In the genomic region with DNA sequence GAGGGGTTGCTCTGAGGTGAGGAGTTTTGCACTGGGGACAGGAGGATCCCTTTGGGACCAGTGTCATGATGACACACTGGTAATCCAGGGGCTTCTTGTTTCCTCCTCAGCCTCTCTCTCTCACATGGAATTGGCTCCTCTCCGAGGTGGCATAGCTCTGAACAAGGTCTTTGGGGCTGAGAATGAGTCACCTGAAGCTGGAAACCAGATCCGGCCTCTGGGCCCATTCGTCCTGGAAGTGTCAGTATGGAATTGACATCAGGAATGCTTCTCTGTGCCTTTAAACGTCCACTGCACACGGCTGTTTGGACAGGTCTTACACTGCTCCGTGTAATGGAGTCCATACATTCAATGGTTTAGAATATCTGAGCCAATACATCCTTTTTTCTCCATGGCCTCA, we compare ENCODE assay signal across 25 mouse cellular contexts. TPM values are rescaled to one million over a fixed set of nuclear protein-coding genes. Genes with fewer than 3 reads are reported as not detected.
"Had no signal": no experiment of that assay in that cellular context is flagged by ENCODE, and none has a peak within 500 bp of the region (broad histone marks: within the 10 kb centered on the region; RNA-seq: fewer than 3 reads in every experiment).

No protein-coding gene starts in this region.

- H3K4me3 ChIP-seq: heart, embryonic 10.5 days; heart, embryonic 12.5 days; hindbrain, embryonic 10.5 days; hindbrain, embryonic 12.5 days; intestine, embryonic 15.5 days; layer of hippocampus, adult 2 months; left cerebral cortex, adult 2 months; limb, embryonic 12.5 days; limb, embryonic 15.5 days; liver, embryonic 12.5 days had no signal

- H3K36me3 ChIP-seq: heart, embryonic 10.5 days; heart, embryonic 12.5 days; hindbrain, embryonic 10.5 days; hindbrain, embryonic 12.5 days; intestine, embryonic 15.5 days; limb, embryonic 12.5 days; limb, embryonic 15.5 days; liver, embryonic 12.5 days had no signal

- DNase-seq: gastrocnemius, postnatal 25 days; heart, adult 18-20 months; heart, postnatal 10 days; heart, postnatal 4 days; kidney, adult 18-20 months; kidney, adult 8-10 months; kidney, postnatal 10 days; kidney, postnatal 4 days; left cerebral cortex, postnatal 4 days had no signal

- ATAC-seq: hindbrain, embryonic 16.5 days; inflammation-experienced regulatory T-cells, adult 6 months; intestine, embryonic 15.5 days; intestine, postnatal 0 days; liver, embryonic 12.5 days had no signal

- H3K4me1 ChIP-seq: heart, embryonic 10.5 days; heart, embryonic 12.5 days; hindbrain, embryonic 10.5 days; hindbrain, embryonic 12.5 days; liver, embryonic 12.5 days had no signal

- H3K4me2 ChIP-seq: heart, embryonic 12.5 days; hindbrain, embryonic 12.5 days; hindbrain, embryonic 14.5 days; intestine, embryonic 15.5 days; limb, embryonic 12.5 days; limb, embryonic 15.5 days; liver, embryonic 12.5 days had no signal

- H3K27me3 ChIP-seq: hindbrain, embryonic 12.5 days; intestine, embryonic 15.5 days; limb, embryonic 15.5 days had no signal

- H3K27ac ChIP-seq: heart, embryonic 10.5 days; hindbrain, embryonic 10.5 days; hindbrain, embryonic 12.5 days; hindbrain, embryonic 14.5 days; intestine, embryonic 15.5 days; layer of hippocampus, adult 2 months; left cerebral cortex, adult 2 months; limb, embryonic 12.5 days; limb, embryonic 15.5 days; liver, embryonic 12.5 days; liver, embryonic 14.5 days had no signal

- H3K9ac ChIP-seq: heart, embryonic 12.5 days; hindbrain, embryonic 12.5 days; hindbrain, embryonic 14.5 days; intestine, embryonic 15.5 days; limb, embryonic 12.5 days; limb, embryonic 15.5 days; liver, embryonic 12.5 days; liver, embryonic 14.5 days had no signal

- H3K9me3 ChIP-seq: heart, embryonic 10.5 days; heart, embryonic 12.5 days; hindbrain, embryonic 10.5 days; hindbrain, embryonic 12.5 days; intestine, embryonic 15.5 days; limb, embryonic 12.5 days; limb, embryonic 15.5 days; liver, embryonic 12.5 days had no signal

RNA-seq across cellular contexts. Expression of a gene that starts 33.0 kb away (rescaled TPM):
- total RNA-seq: granulocyte monocyte progenitor cell, adult 5-6 weeks had no signal

RNA-seq across cellular contexts. Expression of a gene that starts 42.2 kb away (rescaled TPM):
- total RNA-seq: granulocyte monocyte progenitor cell, adult 5-6 weeks had no signal
